Mouse (Mus musculus) stomach, embryonic 14.5 days (tissue): Measurements from ENCODE around the gene Lrfn5. TPM values are rescaled to one million over a fixed set of nuclear protein-coding genes. Genes with fewer than 3 reads are reported as not detected.

Experiments used
- ATAC-seq: fragments of 200-750 bp; cut with Nextera tagmentation; 2 replicates; pipeline ENCODE4 v1.8.0; 2017; ENCODE audit warnings: low read depth, moderate TSS enrichment; ENCODE audit not compliant: insufficient number of reproducible peaks, insufficient read depth, low FRiP score
- H3K27ac ChIP-seq: fragments of 300-500 bp; sonication (generic); 2 replicates; pipeline ENCODE4 v1.5.1; 2014; ENCODE audit warnings: mild to moderate bottlenecking, low read length, moderate library complexity, mixed read lengths
- H3K27me3 ChIP-seq: fragments of 300-500 bp; sonication (generic); 2 replicates; pipeline ENCODE4 v1.6.1; 2014; ENCODE audit warnings: low read length, control low read depth, mixed read lengths; ENCODE audit not compliant: control insufficient read depth, insufficient read depth
- H3K36me3 ChIP-seq: fragments of 300-500 bp; sonication (generic); 2 replicates; pipeline ENCODE4 v1.6.1; 2014; ENCODE audit warnings: mild to moderate bottlenecking, control low read depth, low read length, moderate library complexity, mixed read lengths; ENCODE audit not compliant: control insufficient read depth, insufficient read depth
- H3K4me1 ChIP-seq: fragments of 300-500 bp; sonication (generic); 2 replicates; pipeline ENCODE4 v1.6.1; 2014; ENCODE audit warnings: low read length, control low read depth, mixed read lengths; ENCODE audit not compliant: control insufficient read depth, insufficient read depth
- H3K4me2 ChIP-seq: fragments of 300-500 bp; sonication (generic); replicated peaks from 2 replicates; pipeline ENCODE4 v1.6.1; 2014; ENCODE audit warnings: low read depth, low read length, control low read depth
- H3K4me3 ChIP-seq: fragments of 300-500 bp; sonication (generic); 2 replicates; pipeline ENCODE4 v1.5.1; 2014; ENCODE audit warnings: low read depth, low read length, control low read depth
- H3K9ac ChIP-seq: fragments of 300-500 bp; sonication (generic); replicated peaks from 2 replicates; pipeline ENCODE4 v1.6.1; 2014; ENCODE audit warnings: low read depth, mild to moderate bottlenecking, control low read depth, low read length, moderate library complexity, mixed read lengths
- H3K9me3 ChIP-seq: fragments of 300-500 bp; sonication (generic); 2 replicates; pipeline ENCODE4 v1.6.1; 2016; ENCODE audit warnings: low read depth, low read length, control low read depth; ENCODE audit not compliant: control insufficient read depth
- WGBS: fragments of 180-500 bp; shearing (Covaris S2); extraction: QIAGEN DNeasy Blood & Tissue Kit; methylation state at CpG from one replicate; pipeline ENCODE4 v1.1.7; 2014; 5-methylcytosine and 5-hydroxymethylcytosine counted together
- polyA plus RNA-seq: library from polyadenylated mRNA; unstranded; fragments of >200 nt; fragmentation: Nextera tagmentation; extraction: Ambion mirVana; gene quantifications from 2 replicates; pipeline ENCODE4 v1.2.1, GENCODE M21; 2014

Lrfn5 gene
- polyA plus RNA-seq, 1 experiment from 2014 or later: 2.2 TPM

DNA sequence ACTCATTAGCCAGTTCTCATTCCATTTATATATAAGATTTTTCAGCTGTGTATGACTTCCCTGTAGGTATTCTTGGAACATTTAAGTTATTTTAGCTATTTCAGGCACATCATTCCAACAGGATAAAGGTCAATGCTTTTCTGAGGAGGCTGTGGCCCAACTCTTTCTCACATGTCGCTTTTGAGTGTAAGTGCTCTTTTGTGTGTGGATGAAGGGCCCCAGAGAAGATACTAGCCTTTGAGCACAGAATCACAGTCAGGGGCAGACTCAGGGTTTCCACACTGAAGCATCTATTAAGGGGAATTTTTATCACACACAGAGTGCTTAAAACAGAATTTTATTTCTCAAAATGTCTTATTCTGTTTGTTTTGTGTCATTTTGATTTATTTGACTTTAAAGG is 331.2 kb downstream of the Lrfn5 start:
- Histone ChIP-seq H3K9me3 (no peaks in the 10 kb centered on the region), H3K9ac (no peak overlapping the region), H3K4me2 (no peak overlapping the region), H3K4me3 (no peak overlapping the region), H3K36me3 (no peaks in the 10 kb centered on the region), H3K4me1 (no peaks in the 10 kb centered on the region), H3K27me3 (no peaks in the 10 kb centered on the region), H3K27ac (no peak overlapping the region)
- ATAC-seq: no peak
- 58% methylated on average over 1 of the region's 1 CpGs for WGBS
